Mouse (Mus musculus): ENCODE data around the gene Bahcc1.

- TF ChIP-seq CTCF (IDR thresholded peaks at IDR 0.05; ENCODE audit: insufficient read depth, low read depth, low read length) (no peak), POLR2A (IDR thresholded peaks at IDR 0.05; ENCODE audit: insufficient read depth, low read depth, low read length) (no peak)
Measured at GRCm38 (mm10) chr11:120339978-120340513, 107.3 kb downstream of the Bahcc1 start.
